Mouse (Mus musculus) urinary bladder, postnatal 36 days (tissue): ENCODE results near the gene Abhd17c.

Experiments used
- DNase-seq, 2 experiments: peaks; one replicate each; pipeline ENCODE4 v3.0.0; 2022; ENCODE audit warnings: low spot score in 2 of 2, mixed read lengths in 1 of 2

The Abhd17c gene

DNA sequence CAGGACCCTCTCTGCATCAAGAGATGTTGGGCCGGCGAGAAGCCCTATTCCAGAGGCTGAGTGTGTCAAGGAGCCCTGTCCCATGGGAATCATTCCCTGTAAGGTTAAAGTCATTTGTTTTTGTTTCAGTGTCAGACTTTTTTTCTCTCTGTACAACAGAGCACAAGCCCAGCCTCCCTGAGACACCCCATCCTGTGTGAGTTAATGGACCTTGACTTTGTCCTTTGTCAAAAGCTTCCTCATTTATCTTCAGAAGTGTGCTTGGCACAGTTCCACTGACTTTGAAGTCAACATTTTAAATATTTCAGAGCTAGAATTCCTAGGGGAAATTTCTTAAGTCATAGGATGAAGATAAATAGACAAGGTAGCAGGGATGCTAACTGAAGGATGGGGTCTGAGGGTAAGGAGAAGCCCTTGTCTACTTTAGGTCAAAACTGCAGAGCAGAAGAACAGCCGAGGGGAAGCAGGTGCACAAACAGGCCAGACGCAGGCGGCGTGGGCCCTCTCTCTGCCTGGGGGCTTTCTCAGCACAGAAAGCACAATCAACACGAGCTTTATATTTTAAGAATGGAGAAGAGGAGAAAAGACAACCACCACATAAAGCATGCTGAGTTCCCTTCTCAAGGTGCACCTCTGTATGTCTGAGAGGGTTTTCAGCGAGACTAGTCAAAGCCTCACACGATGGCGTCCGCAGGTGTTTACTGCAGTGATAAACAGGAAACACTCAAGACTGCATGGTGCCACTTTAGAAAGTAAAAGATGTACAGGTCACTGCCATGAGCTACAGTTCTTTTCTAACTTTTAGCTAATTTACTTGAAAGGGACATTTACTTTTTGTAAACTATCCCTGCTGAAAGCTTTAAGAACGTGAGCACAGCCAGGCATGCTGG lies 32.2 kb downstream of the Abhd17c start:
- no peak for DNase-seq

GRCm38 (mm10) chr7:84117543-84118122 lies 34.1 kb downstream of the Abhd17c start:
- peak in 1 of 2 experiments; percentile 19 for DNase-seq

GRCm38 (mm10) chr7:84116621-84117542 lies 34.8 kb downstream of the Abhd17c start:
- no peak for DNase-seq

GRCm38 (mm10) chr7:84115385-84115784 lies 36.3 kb downstream of the Abhd17c start:
- DNase-seq: no peak

DNA sequence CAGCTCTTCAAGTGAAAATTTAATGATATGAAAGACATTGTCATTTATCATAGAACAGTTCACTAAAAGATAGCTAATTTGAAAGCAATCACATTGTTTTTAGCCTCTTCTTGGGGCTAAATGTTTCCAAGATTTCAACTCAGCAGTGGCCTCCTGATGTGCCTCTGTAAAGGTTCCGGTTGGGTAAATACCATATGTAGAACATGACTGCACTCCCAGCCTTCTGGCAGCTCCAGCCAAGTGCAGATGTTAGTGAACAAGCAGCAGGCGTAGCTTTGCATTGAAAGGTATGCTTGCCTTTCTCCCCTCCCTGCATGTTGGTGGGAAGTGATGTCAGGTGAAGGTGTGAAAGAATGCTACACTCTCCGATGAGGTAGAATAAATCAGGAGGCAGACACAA lies 36.9 kb downstream of the Abhd17c start:
- no peak for DNase-seq

GRCm38 (mm10) chr7:84113035-84113390 lies 38.7 kb downstream of the Abhd17c start:
- no peak for DNase-seq

- DNase-seq: no peak
Measured at GRCm38 (mm10) chr7:84112351-84113034, 39.2 kb downstream of the Abhd17c start.

- DNase-seq: no peak
Measured at GRCm38 (mm10) chr7:84111716-84112350, 39.9 kb downstream of the Abhd17c start.

DNA sequence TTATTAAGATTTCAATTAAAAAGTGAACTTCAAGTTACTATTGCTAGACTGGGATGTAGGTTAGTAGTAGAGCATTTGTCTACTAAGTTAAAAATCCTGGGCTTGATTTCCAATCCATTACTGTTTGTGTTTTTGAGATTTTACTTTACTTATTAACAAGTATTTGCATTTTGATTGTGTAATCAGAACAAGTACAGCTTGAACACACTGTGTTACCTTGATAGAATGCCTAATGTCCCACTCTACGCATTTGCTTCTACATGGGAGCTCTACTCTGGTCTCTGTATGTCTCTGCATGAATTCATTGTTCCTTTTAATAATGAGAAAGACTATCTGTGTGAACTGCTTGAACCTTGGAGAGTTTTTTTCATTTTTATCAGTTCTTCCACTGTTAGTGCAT lies 44.8 kb downstream of the Abhd17c start:
- no peak for DNase-seq

GRCm38 (mm10) chr7:84102589-84102988 lies 49.1 kb downstream of the Abhd17c start:
- DNase-seq: no peak

DNA sequence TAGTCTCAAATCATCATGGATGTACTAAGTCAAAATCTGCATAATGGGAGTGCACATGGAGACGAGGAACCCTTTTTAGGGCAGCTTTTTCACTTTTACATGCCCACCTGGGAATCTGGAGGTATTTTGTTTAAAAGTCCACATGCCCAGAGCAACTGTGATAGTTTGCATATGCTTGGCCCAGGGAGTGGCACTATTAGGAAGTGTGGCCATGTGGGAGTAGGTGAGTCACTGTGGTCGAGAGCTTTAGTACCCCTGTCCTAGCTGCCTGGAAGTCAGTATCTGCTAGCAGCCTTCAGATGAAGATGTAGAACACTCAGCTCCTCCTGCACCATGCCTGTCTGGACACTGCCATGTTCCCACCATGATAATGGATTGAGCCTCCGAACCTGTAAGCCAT lies 51.0 kb downstream of the Abhd17c start:
- DNase-seq: no peak

- DNase-seq: no peak
Measured at GRCm38 (mm10) chr7:84098098-84098497, 53.6 kb downstream of the Abhd17c start.

DNA sequence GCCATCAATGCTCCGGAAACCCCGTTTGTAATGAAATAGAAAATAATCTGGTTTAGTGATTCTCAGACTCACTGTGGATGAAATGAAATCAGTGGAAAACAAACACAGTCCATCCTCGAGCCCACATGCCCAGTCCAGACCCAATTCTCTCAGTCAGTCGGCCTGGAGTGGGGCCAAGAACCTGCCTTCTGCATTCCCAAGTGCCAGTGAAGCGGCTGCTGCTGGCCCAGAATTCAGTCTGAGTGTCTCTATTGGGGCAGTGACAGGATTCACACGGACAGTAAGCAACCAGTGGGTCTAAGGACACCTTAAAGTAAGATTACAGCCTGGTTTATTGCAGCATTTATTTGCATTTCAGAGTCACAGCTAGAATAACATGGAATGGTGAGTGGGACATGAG lies 55.2 kb downstream of the Abhd17c start:
- DNase-seq: no peak

GRCm38 (mm10) chr7:84090793-84091192 lies 60.9 kb downstream of the Abhd17c start:
- DNase-seq: no peak

GRCm38 (mm10) chr7:84089777-84090176 lies 61.9 kb downstream of the Abhd17c start:
- no peak for DNase-seq

GRCm38 (mm10) chr7:84088971-84089370 lies 62.7 kb downstream of the Abhd17c start:
- peak; percentile 70 to 78 for DNase-seq

DNA sequence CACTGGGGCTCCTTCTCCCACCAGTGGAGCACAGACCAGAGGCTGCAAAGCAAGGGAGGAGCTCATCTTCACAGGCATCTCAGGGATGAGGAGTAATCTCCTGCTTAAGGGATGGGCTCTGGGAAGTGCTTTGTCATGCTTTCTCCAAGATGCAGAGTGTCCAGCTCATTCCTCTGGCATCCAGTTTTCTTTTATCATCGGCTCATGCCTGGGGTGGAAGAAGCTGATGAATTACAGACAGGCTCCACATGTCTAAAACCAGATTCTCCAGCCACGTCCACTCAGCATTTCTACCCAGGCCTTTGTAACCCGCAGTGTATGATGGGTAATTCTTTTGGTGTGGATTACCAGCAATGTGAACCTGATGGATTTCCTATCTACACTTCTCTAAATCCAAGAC lies 63.5 kb downstream of the Abhd17c start:
- DNase-seq: no peak

GRCm38 (mm10) chr7:84086039-84086829 lies 65.5 kb downstream of the Abhd17c start, which contains the start of gene Cemip:
Gene Cemip (minus strand): TSS chr7:84086502.
- peak; percentile 70 to 78 for DNase-seq

DNA sequence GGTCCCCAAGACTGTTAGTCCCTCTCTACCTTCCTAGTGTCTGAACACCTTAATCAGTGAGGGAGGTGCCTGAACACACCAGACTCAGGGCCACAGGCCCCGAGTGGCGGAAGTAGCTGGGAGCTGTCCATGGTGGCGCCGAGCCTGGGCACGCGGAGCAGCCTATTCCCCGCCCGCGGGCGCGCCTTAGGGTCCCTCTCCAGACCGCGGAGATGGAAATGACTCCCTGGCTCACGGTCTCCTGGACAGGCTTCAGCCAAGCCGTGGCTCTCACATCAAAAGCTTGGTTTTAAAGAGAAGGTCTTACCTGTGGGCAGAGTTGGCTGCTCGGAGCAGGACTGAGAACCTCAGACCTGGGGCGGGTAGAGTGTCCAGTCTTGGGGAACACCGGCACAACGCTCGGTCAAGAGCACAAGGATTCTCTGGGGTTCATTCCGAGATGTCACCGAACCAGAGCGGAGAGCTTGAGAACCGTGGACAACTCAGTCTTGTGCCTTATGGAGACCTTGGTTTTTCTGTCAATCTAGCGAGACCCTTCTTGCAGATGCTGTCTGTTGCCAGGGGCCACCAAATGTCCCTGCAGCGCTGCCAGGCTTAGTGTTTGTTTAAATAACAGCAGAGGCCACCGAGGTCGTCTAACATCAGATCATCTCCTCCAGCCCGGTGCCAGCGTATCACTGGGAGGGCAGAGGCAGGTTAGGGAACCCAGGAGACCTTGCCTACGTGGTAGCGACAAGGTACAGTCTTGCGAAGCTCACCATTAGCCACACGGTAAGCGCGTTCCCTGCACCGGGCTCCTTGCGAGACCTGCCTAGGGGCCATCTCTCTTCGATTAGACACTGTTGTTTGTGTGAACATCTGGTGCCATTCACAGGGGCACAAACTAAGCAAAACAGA lies 66.4 kb downstream of the Abhd17c start:
- DNase-seq: peak; percentile 10 to 45
